Mouse (Mus musculus): ENCODE data around the gene Acot11.
A peak's percentile ranks its signal among the peaks of the same experiment; 100 is the strongest.
"Not testable (repeated sequence)": the region's sequence is repeated elsewhere in the genome, so short reads cannot be mapped to it uniquely, and the experiment has no call there.

The Acot11 gene

GRCm38 (mm10) chr4:106810039-106810438 is 5.2 kb upstream of the Acot11 start:
- peak; percentile 54 for DNase-seq (ENCODE audit: low read depth)

GRCm38 (mm10) chr4:106807287-106807686 is 2.5 kb upstream of the Acot11 start:
- no peak for DNase-seq (ENCODE audit: low read depth)

DNA sequence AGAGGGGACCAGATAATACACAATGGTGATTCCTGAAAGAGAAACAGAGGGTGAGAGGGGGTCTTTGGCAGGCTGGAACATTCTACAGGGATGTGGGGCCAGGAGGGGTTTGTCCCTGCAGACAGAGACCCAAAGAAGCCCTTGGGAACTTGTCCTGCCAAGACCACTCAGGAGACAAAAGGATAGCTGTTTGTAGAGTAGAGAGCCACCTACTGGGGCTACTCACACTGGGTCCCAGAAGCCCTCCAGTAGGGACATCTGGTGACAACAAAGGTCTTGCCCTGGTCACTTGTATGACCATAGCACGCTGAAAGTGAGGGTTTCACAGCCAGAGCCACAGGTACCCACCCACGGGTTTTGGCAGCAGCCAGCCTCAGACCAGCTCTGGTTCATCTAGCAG is 1.1 kb upstream of the Acot11 start:
- DNase-seq (ENCODE audit: low read depth): no peak

DNA sequence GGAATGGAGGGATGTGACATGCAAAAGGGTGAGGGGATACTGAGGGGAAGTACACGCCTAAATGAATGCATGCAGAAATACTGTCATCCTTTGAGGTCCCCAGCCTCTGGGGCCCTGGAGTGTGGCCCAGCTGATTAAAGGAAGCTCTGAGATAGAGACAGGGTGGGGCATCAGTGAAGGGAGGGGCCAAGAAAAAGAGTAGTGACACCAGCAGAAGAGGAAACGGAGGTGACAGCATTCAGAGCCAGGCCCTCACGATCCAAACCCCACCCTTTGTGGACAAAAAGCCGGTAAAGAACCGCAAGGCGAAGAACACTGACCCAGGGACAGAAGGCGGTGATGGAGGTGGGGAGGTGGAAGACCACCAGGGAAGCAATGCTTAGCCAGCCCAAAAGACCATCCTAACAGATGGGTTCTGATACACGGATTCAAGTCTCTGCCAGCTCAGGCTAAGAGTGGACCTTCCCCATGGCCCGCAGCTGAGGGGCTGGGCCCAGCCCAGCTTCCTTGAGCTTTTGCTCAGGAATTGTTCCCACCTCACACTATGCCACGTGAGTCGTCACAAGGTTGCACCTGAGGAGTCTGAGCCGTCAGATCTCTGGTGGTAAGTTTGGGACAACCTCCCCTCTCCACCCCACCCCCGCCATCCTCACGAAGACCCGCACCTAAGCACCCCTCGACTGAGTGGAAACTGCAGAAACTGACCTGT is 443 bp downstream of the Acot11 start:
- no peak for DNase-seq (ENCODE audit: low read depth)

DNA sequence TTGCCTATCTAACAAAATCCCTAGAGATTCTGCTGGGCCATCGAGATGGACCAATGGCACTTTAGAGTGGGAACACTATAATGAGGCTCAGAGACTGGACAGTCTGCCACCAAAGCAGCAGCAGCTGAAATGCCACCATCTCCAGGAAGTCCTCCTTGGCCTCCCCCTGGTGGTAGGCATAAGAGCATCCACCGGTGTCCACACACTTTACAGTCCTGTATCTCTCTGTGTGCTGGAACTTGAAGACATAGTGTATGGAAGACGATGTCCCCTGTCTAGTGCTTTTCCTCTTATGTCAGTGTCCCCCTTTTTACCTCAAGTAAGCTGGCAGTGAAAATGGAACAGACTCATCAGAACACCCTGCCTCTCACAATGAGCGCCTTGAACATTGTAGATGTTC is 1.0 kb downstream of the Acot11 start:
- no peak for DNase-seq (ENCODE audit: low read depth)

DNA sequence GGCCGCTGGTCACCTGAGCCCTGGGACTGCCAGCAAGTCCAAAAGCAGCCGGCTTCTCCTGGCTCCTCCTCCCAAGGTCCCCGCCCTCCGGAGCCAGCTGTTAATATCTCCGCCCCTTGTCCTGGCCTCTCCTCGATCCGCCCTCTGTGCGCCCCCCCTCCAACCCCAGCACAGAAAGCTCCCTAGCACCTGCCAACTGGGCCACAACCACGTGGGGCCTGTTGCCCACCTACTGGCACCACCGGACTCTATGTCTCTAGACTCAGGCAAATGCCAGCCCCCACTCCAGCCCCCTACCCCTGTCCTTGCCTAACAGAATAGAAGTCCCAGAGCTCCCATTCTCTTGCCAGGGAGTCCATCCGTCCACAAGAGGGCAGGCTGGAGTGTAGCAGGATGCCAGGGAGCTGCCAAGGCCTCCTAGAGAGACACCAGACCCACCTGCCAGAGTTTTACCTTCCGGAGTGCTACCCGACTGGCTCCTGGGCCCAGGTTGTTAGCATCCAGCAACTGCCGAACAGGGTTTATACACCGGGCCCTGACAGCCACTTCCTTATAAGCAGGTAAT is 4.9 kb downstream of the Acot11 start:
- DNase-seq (ENCODE audit: low read depth): peak; percentile 79

- DNase-seq (ENCODE audit: low read depth): peak; percentile 43
Observed at GRCm38 (mm10) chr4:106798908-106799546, 5.8 kb downstream of the Acot11 start.

DNA sequence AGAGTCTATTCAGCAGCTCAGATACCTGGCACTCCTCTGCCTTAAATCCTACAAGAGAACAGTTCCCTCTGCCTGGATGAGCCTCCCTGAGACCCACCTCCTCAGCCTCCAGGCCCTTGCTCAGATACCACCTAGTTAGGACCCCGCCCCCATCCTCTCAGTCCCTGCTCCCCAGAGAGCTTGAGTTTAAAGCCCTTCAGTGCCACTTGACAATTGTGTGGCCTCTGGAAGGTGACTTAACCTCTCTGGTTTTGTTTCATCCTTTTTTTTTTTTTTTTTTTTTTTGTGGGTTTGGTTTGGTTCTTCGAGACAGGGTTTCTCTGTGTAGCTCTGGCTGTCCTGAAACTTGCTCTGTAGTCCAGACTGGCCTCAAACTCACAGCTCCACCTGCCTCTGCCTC is 9.5 kb downstream of the Acot11 start:
- no peak for DNase-seq (ENCODE audit: low read depth)

- DNase-seq (ENCODE audit: low read depth): no peak
Observed at GRCm38 (mm10) chr4:106794247-106794646, 10.6 kb downstream of the Acot11 start.

GRCm38 (mm10) chr4:106793826-106794225 is 11.0 kb downstream of the Acot11 start:
- not testable (repeated sequence) for DNase-seq (ENCODE audit: low read depth)

- no peak for DNase-seq (ENCODE audit: low read depth)
Observed at GRCm38 (mm10) chr4:106792276-106792675, 12.5 kb downstream of the Acot11 start.

GRCm38 (mm10) chr4:106790938-106791337 is 13.9 kb downstream of the Acot11 start:
- DNase-seq (ENCODE audit: low read depth): no peak

DNA sequence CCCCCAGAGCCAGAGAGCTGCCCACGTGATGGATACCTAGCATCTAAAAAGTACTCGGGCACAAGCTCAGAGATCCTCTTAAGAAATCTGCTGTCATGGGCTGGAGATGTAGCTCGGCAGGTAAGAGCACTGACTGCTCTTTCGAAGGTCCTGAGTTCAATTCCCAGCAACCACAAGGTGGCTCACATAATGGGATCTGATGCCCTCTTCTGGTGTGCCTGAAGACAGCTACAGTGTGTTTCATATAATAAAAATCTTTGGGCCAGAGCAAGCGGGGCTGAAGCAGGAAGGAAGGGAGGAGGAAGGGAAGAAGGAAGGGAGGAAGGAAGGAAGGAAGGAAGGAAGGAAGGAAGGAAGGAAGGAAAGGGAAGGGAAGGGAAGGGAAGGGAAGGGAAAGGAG is 14.6 kb downstream of the Acot11 start:
- not testable (repeated sequence) for DNase-seq (ENCODE audit: low read depth)

- DNase-seq (ENCODE audit: low read depth): peak; percentile 65
Observed at GRCm38 (mm10) chr4:106789705-106790104, 15.1 kb downstream of the Acot11 start.

- DNase-seq (ENCODE audit: low read depth): no peak
Observed at GRCm38 (mm10) chr4:106788627-106789026, 16.2 kb downstream of the Acot11 start.

DNA sequence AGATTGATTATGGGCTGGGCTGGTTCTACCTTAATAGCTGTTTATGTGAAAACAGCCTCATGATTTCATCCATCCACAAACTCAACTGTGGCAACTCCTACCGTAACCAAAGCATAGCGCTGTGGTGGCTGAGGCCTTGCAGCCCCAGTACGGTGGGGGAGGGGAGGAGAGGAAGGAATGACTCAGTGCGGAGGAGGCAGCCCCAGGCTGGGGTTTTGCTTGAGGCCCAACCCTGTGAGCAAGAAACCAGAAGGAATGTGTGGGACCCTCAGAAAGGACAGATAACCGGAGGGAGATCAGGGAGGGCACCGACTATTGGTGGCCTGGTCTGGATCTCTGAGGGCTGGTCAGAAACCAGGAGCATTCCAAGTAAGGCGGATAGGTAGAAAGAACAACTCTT is 17.0 kb downstream of the Acot11 start:
- DNase-seq (ENCODE audit: low read depth): peak; percentile 80

- DNase-seq (ENCODE audit: low read depth): peak; percentile 66
Observed at GRCm38 (mm10) chr4:106785753-106786540, 18.9 kb downstream of the Acot11 start.

DNA sequence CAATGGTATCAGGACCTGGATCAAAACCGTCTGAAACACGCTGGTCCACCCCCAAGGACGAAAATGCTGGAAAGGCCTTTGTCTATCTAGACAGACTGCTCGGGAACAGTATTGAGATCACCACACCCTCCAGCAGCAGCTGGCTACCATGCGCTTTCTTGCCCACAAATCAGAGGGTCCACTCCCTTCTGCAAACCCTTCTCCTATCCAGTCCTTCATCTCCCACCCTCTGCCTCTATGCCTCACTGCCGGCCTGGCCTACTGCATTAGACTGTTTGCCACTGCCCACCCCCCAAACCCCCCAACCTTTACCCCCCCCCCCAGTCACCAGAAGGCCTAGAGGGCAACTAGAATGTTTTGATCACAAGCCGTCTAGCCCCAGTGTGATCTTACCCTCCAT is 19.5 kb downstream of the Acot11 start:
- DNase-seq (ENCODE audit: low read depth): no peak

GRCm38 (mm10) chr4:106784806-106785205 is 20.0 kb downstream of the Acot11 start:
- no peak for DNase-seq (ENCODE audit: low read depth)

DNA sequence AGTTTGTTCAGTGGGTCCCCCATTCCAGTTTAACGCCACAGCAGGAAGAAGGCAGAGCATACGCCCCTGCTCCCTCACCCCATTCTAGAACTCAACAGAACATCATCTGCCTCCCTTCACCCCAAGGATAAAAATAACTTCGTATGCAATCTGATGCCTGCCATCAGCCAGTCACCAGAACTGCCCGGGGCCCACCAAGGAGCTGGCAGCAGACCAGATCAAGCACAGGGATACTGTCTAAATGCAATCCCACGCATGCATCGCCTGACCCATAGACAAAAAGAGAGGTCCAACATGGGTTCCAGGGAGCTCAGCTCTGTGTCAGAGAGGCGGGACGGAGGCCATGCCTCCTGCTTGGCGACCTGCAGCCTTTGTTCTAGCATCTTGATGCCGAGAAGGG is 21.7 kb downstream of the Acot11 start:
- DNase-seq (ENCODE audit: low read depth): peak; percentile 56

DNA sequence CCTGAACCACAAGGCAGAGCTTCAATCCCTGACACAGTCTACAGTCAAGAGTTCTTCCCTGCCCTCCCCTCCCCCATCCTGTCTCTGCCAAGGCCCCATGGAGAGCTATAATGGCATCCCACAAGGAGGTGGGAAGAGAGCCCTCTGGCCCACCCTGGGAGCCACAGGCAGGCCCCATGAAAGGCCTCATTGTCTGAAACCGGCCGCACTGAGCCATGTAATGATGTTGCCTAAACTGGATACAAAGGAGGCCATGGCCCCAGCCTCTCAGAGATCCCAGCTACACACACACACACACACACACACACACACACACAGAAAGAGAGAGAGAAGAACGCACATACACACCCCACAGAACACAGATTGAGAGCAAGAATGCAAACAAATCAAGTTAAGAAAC is 24.8 kb downstream of the Acot11 start:
- peak; percentile 86 for DNase-seq (ENCODE audit: low read depth)

- peak; percentile 100 for DNase-seq (ENCODE audit: low read depth)
Observed at GRCm38 (mm10) chr4:106778116-106778788, 26.5 kb downstream of the Acot11 start.

Data from NIH3T3 (cell line).